Mouse (Mus musculus) heart, embryonic 12.5 days (tissue): ENCODE results near the gene Kif13a. TPM values are rescaled to one million over a fixed set of nuclear protein-coding genes. Genes with fewer than 3 reads are reported as not detected.

Experiments
- ATAC-seq: fragments of 200-750 bp; cut with Nextera tagmentation; 2 replicates; pipeline ENCODE4 v1.8.0; 2017; ENCODE audit warnings: moderate TSS enrichment, moderate library complexity; ENCODE audit not compliant: insufficient number of reproducible peaks, low FRiP score
- H3K27ac ChIP-seq: fragments of 300-500 bp; sonication (generic); 2 replicates; pipeline ENCODE4 v1.5.1; 2016; ENCODE audit warnings: mild to moderate bottlenecking, moderate library complexity; ENCODE audit not compliant: poor library complexity, severe bottlenecking
- H3K27me3 ChIP-seq: fragments of 300-500 bp; sonication (generic); replicated peaks from 2 replicates; pipeline ENCODE4 v1.6.1; 2016; ENCODE audit warnings: mild to moderate bottlenecking, moderate library complexity
- H3K36me3 ChIP-seq: fragments of 300-500 bp; sonication (generic); 2 replicates; pipeline ENCODE4 v1.6.1; 2016; ENCODE audit warnings: mild to moderate bottlenecking, moderate library complexity
- H3K4me1 ChIP-seq: fragments of 300-500 bp; sonication (generic); replicated peaks from 2 replicates; pipeline ENCODE4 v1.6.1; 2016; ENCODE audit warnings: mild to moderate bottlenecking
- H3K4me2 ChIP-seq: fragments of 300-500 bp; sonication (generic); 2 replicates; pipeline ENCODE4 v1.6.1; 2016; ENCODE audit warnings: mild to moderate bottlenecking, moderate library complexity
- H3K4me3 ChIP-seq: fragments of 300-500 bp; sonication (generic); 2 replicates; pipeline ENCODE4 v1.5.1; 2016; ENCODE audit warnings: mild to moderate bottlenecking
- H3K9ac ChIP-seq: fragments of 300-500 bp; sonication (generic); 2 replicates; pipeline ENCODE4 v1.6.1; 2016; ENCODE audit warnings: mild to moderate bottlenecking, moderate library complexity
- H3K9me3 ChIP-seq: fragments of 300-500 bp; sonication (generic); replicated peaks from 2 replicates; pipeline ENCODE4 v1.6.1; 2016; ENCODE audit warnings: mild to moderate bottlenecking, moderate library complexity
- WGBS: fragments of 180-500 bp; shearing (Covaris S2); methylation state at CpG from one replicate; pipeline ENCODE4 v1.1.7; 2016; 5-methylcytosine and 5-hydroxymethylcytosine counted together
- polyA plus RNA-seq: library from polyadenylated mRNA; unstranded; fragments of >200 nt; fragmentation: Nextera tagmentation; extraction: Ambion mirVana; gene quantifications from 2 replicates; pipeline ENCODE4 v1.2.1, GENCODE M21; 2016

Gene Kif13a
- polyA plus RNA-seq, 1 experiment from 2014 or later = 56.0 TPM

- Histone ChIP-seq H3K9me3 (peaks cover 4% of the 10 kb centered on the region; the same call in 1 of the 2 replicates), H3K4me2 (no peak overlapping the region), H3K27me3 (no peaks in the 10 kb centered on the region), H3K36me3 (peaks cover 14% of the 10 kb centered on the region), H3K27ac (peak overlapping the region; percentile 37; the same call in 1 of the 2 replicates), H3K4me1 (peaks cover 57% of the 10 kb centered on the region), H3K9ac (no peak overlapping the region), H3K4me3 (no peak overlapping the region)
- no peak for ATAC-seq
- 82% methylated on average over 14 of the region's 14 CpGs for WGBS
Measured at GRCm38 (mm10) chr13:46904982-46905621, 24.6 kb downstream of the Kif13a start.

DNA sequence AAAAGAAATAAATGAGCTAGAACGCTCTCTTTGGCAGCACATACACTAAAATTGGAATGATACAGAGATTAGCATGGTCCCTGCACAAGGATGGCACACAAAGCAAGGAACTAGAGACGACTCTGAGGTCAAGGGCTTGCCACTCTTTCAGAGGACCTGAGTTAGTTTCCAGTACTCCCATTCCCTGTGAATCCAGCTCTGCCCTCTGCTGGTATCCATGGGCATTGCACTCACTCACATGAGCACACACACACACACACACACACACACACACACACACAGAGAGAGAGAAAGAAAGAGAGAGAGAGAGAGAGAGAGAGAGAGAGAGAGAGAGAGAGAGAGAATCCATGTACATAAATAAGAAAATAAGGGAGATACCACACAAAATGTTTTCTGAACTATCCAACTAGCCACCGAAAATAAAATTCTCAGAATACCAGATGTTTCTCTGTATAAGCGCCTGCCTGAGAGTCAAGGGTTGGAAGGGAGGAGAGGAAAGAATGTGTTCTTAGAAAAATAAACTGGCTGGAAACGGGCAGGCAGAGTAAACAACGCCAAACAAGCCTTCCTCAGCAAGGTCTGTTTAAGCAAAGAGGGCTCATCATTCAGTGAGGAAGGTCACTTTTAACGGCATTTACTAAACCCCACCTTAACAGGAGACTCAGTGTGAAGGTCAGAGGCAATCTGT, 27.0 kb downstream of the Kif13a start:
- Histone ChIP-seq H3K9ac (no peak overlapping the region), H3K4me1 (peaks cover 47% of the 10 kb centered on the region), H3K4me3 (no peak overlapping the region), H3K27me3 (no peaks in the 10 kb centered on the region), H3K9me3 (peaks cover 4% of the 10 kb centered on the region; the same call in 1 of the 2 replicates), H3K36me3 (peaks cover 16% of the 10 kb centered on the region), H3K27ac (no peak overlapping the region), H3K4me2 (no peak overlapping the region)
- ATAC-seq = no peak
- WGBS = 88% methylated on average over 7 of the region's 7 CpGs

DNA sequence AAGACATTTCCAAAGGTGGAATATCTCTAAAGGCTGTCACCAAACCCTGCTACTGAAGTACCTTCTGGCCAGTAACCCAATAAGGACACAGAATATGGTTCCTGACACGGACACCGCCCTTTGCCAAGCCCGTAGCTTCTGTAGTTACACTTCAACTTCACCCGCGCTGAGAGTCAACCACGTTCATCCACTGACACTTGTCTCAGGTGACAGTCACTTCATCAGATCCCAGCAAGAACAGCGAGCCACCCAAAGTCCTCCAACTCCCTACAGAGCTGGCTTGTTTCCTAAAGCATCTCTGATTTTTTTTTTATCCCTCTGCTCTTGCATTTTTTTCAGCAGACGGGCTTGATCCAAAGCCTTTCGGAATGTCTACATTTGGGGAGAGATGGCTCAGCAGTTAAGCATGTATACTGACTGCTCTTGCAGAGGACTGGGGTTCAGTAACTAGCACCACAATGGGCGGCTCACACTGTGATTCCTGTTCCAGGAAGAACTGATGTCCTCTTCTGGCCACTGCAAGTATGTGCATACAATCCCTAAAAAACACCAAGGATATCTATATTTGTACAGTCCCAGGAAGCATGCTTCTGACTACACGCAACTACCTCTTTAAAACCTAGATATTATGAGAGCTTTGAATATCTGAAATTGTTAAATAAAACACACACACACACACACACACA, 28.7 kb downstream of the Kif13a start:
- 71% methylated on average over 11 of the region's 11 CpGs for whole genome bisulfite sequencing
- no peak overlapping the region for H3K4me3 ChIP-seq
- H3K9ac ChIP-seq = no peak overlapping the region
- H3K4me2 ChIP-seq = no peak overlapping the region
- H3K27ac ChIP-seq = peak overlapping the region; percentile 76
- no peak for ATAC-seq
- peaks cover 51% of the 10 kb centered on the region for H3K4me1 ChIP-seq
- H3K36me3 ChIP-seq = peaks cover 16% of the 10 kb centered on the region
- H3K27me3 ChIP-seq = no peaks in the 10 kb centered on the region
- peaks cover 4% of the 10 kb centered on the region; the same call in 1 of the 2 replicates for H3K9me3 ChIP-seq

DNA sequence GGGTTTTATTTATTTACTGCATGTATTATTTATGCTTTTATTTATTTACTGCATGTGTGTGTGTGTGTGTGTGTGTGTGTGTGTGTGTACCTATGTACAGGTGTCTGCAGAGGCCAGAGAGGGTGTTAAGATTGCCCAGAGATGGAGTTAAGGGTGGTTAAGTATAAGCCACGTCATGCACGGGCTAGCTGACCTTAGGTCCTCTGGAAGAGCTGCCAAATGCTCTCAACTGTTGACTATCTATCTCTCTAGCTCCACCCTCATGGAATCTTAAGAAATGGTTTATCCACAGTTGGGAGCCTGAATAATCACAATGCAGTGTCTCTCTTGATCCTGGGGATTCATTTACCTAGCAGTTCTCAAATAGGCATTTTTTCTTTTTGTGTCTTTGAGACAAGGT, 30.8 kb downstream of the Kif13a start:
- Histone ChIP-seq H3K27me3 (no peaks in the 10 kb centered on the region), H3K27ac (peak overlapping the region; percentile 87), H3K4me3 (no peak overlapping the region), H3K9me3 (peaks cover 4% of the 10 kb centered on the region; the same call in 1 of the 2 replicates), H3K36me3 (peaks cover 16% of the 10 kb centered on the region), H3K4me2 (peak overlapping the region; percentile 42), H3K4me1 (peaks cover 54% of the 10 kb centered on the region), H3K9ac (no peak overlapping the region)
- 36% methylated on average over 2 of the region's 2 CpGs for WGBS
- ATAC-seq = no peak

DNA sequence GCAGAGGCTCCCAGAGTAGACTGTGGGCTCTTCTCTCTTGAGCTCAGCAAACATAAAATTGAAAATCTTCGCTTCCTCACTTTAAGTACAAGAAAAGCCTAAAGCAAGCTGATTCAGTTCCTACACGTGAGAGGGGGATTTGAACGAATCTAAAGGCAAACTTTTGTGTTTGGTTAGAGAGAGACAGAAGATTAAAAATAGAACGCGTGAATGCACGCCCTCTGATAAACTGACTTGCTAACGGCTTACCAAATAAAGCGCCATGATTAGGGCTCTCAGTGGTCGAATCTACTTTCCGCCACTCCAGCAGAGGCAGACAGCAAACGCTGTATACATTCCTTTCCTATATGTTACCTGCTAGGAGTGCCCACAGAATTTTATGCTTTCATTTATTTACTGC, 31.3 kb downstream of the Kif13a start:
- H3K27ac ChIP-seq = peak overlapping the region; percentile 87
- 29% methylated on average over 11 of the region's 11 CpGs for WGBS
- H3K9me3 ChIP-seq = peaks cover 4% of the 10 kb centered on the region; the same call in 1 of the 2 replicates
- H3K4me2 ChIP-seq = peak overlapping the region; percentile 42
- no peaks in the 10 kb centered on the region for H3K27me3 ChIP-seq
- ATAC-seq = no peak
- H3K4me3 ChIP-seq = no peak overlapping the region
- peaks cover 59% of the 10 kb centered on the region for H3K4me1 ChIP-seq
- H3K36me3 ChIP-seq = peaks cover 16% of the 10 kb centered on the region
- peak overlapping the region; percentile 11; the same call in 1 of the 2 replicates for H3K9ac ChIP-seq

DNA sequence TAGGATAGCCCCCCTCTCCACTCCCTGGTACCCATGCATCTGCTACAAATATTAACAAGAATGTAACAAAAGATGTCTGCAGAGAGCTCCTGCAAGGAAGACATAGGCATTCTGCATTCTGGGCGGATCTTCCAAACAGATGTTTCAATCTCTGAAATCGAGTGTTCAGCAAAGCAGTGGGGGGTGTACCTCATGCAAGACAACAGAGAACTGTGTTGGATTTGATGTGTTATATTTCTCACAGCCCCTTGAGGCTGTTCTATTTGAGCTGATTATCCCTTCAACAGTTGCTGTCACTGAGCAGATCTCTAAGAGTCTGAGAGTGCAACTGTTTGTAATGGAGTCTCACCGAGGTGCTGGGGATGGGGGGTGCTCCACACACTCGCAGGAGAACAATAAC, 37.3 kb downstream of the Kif13a start:
- H3K9ac ChIP-seq = no peak overlapping the region
- no peaks in the 10 kb centered on the region for H3K36me3 ChIP-seq
- H3K27me3 ChIP-seq = no peaks in the 10 kb centered on the region
- no peak overlapping the region for H3K27ac ChIP-seq
- no peak for ATAC-seq
- no peak overlapping the region for H3K4me2 ChIP-seq
- H3K9me3 ChIP-seq = no peaks in the 10 kb centered on the region
- no peak overlapping the region for H3K4me3 ChIP-seq
- peaks cover 77% of the 10 kb centered on the region for H3K4me1 ChIP-seq
- WGBS = 66% methylated on average over 4 of the region's 4 CpGs

- H3K9ac ChIP-seq = no peak overlapping the region
- H3K4me1 ChIP-seq = peaks cover 80% of the 10 kb centered on the region
- H3K27ac ChIP-seq = no peak overlapping the region
- WGBS = 76% methylated on average over 12 of the region's 12 CpGs
- H3K4me3 ChIP-seq = no peak overlapping the region
- no peaks in the 10 kb centered on the region for H3K36me3 ChIP-seq
- H3K4me2 ChIP-seq = no peak overlapping the region
- no peaks in the 10 kb centered on the region for H3K27me3 ChIP-seq
- no peaks in the 10 kb centered on the region for H3K9me3 ChIP-seq
- ATAC-seq = no peak
Measured at GRCm38 (mm10) chr13:46888150-46888683, 41.5 kb downstream of the Kif13a start.

DNA sequence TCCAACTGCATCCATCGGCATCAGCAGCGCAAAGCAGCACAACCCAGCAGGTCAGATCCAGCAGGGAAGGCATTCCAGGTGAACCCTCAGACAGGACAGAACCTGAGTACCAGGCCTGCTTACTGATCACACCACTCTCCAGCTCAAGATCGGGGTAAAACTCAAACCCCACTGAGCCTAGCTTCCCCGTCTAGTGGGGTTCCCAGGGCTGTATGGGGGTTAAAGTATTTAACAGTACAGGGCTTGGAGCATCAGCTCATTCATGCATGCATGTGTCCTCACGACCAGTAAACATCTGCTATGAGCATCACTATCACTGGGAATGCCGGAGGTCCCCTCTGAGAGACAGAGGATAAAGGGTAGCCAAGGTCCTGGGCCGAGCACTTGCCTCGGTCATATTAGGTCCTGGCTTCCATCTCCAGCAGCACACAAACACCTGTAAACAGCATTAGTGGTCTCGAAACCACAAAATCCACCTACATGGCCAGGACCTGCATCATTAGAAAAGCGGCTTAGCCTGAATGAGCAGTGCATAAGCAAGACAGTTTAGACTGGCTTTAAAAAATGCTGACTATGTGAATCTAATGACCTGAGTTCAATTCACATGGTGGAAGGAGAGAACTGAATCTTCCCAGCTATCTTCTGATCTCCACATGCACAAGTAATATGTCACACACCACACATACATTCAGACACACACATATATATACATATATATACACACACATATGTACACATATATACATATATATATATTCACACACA, 43.0 kb downstream of the Kif13a start:
- WGBS = 76% methylated on average over 10 of the region's 10 CpGs

GRCm38 (mm10) chr13:46885759-46886060, 44.0 kb downstream of the Kif13a start:
- Histone ChIP-seq H3K27me3 (no peaks in the 10 kb centered on the region), H3K27ac (peak overlapping the region; percentile 84), H3K4me3 (no peak overlapping the region), H3K36me3 (peaks cover 3% of the 10 kb centered on the region; the same call in 1 of the 2 replicates), H3K4me1 (peaks cover 79% of the 10 kb centered on the region), H3K4me2 (peak overlapping the region; percentile 32), H3K9me3 (no peaks in the 10 kb centered on the region), H3K9ac (0 out of 2 replicates have a peak overlapping the region, but pooled peaks have one; percentile 3)
- WGBS = 53% methylated on average over 5 of the region's 5 CpGs
- ATAC-seq = no peak

More for the DNA sequence above, 43.0 kb downstream of the Kif13a start:
- Histone ChIP-seq H3K9ac (peak overlapping the region; percentile 27), H3K4me2 (no peak overlapping the region), H3K4me3 (no peak overlapping the region), H3K4me1 (peaks cover 81% of the 10 kb centered on the region), H3K9me3 (no peaks in the 10 kb centered on the region), H3K27me3 (no peaks in the 10 kb centered on the region), H3K36me3 (peaks cover 3% of the 10 kb centered on the region; the same call in 1 of the 2 replicates), H3K27ac (0 out of 2 replicates have a peak overlapping the region, but pooled peaks have one; percentile 84)
- ATAC-seq = no peak

DNA sequence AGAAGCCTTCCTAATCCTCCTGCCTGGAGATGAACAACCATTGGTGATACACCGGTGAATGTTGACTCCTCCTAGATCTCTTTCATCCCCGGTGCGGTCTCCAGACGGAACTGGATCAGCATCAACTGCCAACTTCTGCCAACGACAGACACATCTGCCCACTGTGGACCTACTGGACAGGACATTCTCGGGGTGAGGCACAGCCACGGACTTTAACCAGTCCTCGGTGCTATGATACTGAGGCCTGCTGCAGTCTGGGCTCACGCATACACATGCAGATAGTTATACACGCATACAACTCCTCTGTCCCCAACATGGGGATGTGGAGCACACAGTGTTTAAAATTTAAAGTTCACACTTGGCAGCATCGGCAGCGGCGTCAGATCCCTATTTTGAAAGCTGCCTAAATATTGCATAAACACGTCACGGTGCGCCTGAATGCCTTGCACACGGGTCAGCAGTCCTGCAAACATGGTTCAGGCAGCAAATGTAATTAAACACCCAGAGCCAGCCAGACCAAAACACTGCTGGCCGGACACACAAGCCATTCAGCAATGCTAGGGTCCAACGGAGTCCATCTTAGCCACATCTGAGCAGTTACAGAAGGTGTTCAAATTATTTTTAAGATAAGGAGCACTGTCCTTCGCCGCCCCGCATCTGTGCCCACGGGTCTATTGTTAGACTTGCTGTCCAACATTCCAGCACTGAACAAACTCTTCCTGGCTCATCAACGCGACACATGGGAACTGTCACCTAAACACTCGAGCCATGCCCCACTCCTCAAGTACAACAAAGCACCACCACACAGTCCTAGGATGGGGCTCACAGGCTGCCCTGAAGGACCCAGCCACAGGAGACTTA, 44.5 kb downstream of the Kif13a start:
- peaks cover 82% of the 10 kb centered on the region for H3K4me1 ChIP-seq
- 0 out of 2 replicates have a peak overlapping the region, but pooled peaks have one; percentile 3 for H3K9ac ChIP-seq
- H3K36me3 ChIP-seq = peaks cover 3% of the 10 kb centered on the region; the same call in 1 of the 2 replicates
- ATAC-seq = no peak
- no peak overlapping the region for H3K4me3 ChIP-seq
- H3K27ac ChIP-seq = peak overlapping the region; percentile 84
- peak overlapping the region; percentile 32 for H3K4me2 ChIP-seq
- H3K9me3 ChIP-seq = no peaks in the 10 kb centered on the region
- WGBS = 62% methylated on average over 26 of the region's 26 CpGs
- no peaks in the 10 kb centered on the region for H3K27me3 ChIP-seq
